Mouse (Mus musculus) cortical plate, adult 2 months (tissue): ENCODE measurements around the gene Kpna4. TPM values are rescaled to one million over a fixed set of nuclear protein-coding genes. Genes with fewer than 3 reads are reported as not detected.

ENCODE experiments used
- H3K27ac ChIP-seq: fragments of 200-500 bp; 2 replicates; pipeline ENCODE4 v1.5.1; 2012; ENCODE audit warnings: low read length, control low read depth, inconsistent platforms; ENCODE audit not compliant: insufficient read depth
- H3K4me1 ChIP-seq: fragments of 200-500 bp; 2 replicates; pipeline ENCODE4 v1.6.1; 2011; ENCODE audit warnings: low read length; ENCODE audit not compliant: control insufficient read depth, insufficient read depth
- H3K4me3 ChIP-seq: fragments of 200-500 bp; 2 replicates; pipeline ENCODE4 v1.5.1; 2011; ENCODE audit warnings: mild to moderate bottlenecking, low read length, control low read depth; ENCODE audit not compliant: insufficient read depth
- CTCF ChIP-seq: fragments of 200-500 bp; IDR thresholded peaks from 2 replicates; pipeline ENCODE4 v1.5.1; 2011; ENCODE audit warnings: mild to moderate bottlenecking, control low read depth, low read length; ENCODE audit not compliant: insufficient read depth; ENCODE audit errors: extremely low read depth
- POLR2A ChIP-seq: fragments of 200-500 bp; IDR thresholded peaks from 2 replicates; pipeline ENCODE4 v1.6.1; 2011; ENCODE audit warnings: mild to moderate bottlenecking, low read length, control low read depth; ENCODE audit not compliant: insufficient read depth; ENCODE audit errors: extremely low read depth
- polyA plus RNA-seq: library from polyadenylated mRNA; depleted of rRNA; stranded (reverse); fragments of >200 nt; gene quantifications from 2 replicates; pipeline ENCODE4 v1.2.3, GENCODE M21; 2012

Kpna4 gene
- polyA plus RNA-seq, 1 experiment: 31.3 TPM

DNA sequence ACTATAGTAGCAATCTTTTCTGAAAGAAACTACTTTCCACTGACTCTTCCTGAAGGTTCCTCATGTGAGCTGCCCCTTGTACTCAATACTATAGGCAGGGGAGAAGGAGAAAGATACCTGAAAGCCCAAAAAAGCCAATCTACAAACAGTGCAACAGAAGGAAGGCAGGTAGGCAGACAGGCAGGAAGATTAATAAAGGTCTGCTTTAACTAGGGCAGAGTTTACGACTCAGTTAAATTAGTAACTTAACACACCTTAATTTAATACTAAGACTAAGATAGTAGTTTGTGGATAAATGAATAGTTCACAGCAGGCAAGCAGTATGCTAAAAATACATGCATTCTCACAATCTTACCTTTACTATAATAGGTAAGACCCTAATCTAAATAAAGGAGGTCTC is 12.2 kb downstream of the Kpna4 start:
- TF ChIP-seq POLR2A: no peak
- no peak for TF ChIP-seq CTCF
- no peak overlapping the region for H3K27ac ChIP-seq
- peaks cover 12% of the 10 kb centered on the region for H3K4me1 ChIP-seq
- H3K4me3 ChIP-seq: no peak overlapping the region

- no peak for TF ChIP-seq POLR2A
- no peak overlapping the region for H3K4me3 ChIP-seq
- no peak overlapping the region for H3K27ac ChIP-seq
- H3K4me1 ChIP-seq: peaks cover 11% of the 10 kb centered on the region
These were observed 13.0 kb downstream of the Kpna4 start for GRCm38 (mm10) chr3:69113956-69114355.

- no peak overlapping the region for H3K27ac ChIP-seq
- no peak overlapping the region for H3K4me3 ChIP-seq
- TF ChIP-seq POLR2A (no peak), CTCF (no peak)
- H3K4me1 ChIP-seq: no peaks in the 10 kb centered on the region
These were observed 17.8 kb downstream of the Kpna4 start for GRCm38 (mm10) chr3:69109079-69109478.

DNA sequence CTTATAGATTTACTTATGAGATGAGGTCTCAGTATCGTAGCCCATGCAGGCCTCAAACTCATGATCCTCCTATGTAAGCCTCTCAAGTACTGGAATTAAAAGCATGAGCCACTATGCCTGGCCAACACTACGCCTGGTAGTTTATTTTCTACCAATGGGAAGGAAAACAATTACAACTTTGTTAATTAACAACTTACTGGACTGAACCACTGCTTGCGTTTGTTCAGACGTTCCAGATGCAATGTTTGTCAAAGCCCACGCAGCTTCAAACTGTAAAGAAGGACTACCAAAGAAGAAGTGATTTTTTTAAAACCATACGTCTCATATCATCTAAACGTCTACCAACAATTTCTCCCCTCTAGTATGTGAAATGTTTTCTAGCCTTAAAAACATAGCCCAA is 32.5 kb downstream of the Kpna4 start:
- no peak overlapping the region for H3K4me3 ChIP-seq
- H3K27ac ChIP-seq: no peak overlapping the region
- no peak for TF ChIP-seq POLR2A
- TF ChIP-seq CTCF: no peak
- H3K4me1 ChIP-seq: no peaks in the 10 kb centered on the region

GRCm38 (mm10) chr3:69064005-69064404 is 62.9 kb downstream of the Kpna4 start:
- H3K27ac ChIP-seq: no peak overlapping the region
- H3K4me1 ChIP-seq: no peaks in the 10 kb centered on the region
- no peak overlapping the region for H3K4me3 ChIP-seq
- TF ChIP-seq CTCF: no peak
- TF ChIP-seq POLR2A: no peak

DNA sequence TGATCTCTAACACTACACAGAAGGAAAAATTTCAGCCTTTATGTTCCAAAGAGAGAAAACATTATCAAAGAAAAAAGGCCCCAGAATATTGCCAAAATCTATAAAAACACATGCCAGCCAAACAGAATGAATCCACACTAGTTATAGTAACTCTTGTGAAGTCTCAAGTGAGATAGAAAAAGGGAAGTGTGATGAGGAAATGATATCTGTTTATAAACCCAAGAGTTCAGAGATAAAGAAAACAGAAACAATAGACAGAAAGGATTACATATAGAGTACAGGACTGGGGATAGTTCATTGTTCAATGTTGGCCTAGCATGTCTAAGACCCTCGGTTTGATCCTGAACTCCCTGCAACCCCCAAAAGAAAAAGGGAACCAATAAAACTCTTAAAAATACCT is 64.1 kb downstream of the Kpna4 start:
- Histone ChIP-seq H3K4me3 (no peak overlapping the region), H3K27ac (no peak overlapping the region), H3K4me1 (no peaks in the 10 kb centered on the region)
- TF ChIP-seq CTCF (no peak), POLR2A (no peak)

DNA sequence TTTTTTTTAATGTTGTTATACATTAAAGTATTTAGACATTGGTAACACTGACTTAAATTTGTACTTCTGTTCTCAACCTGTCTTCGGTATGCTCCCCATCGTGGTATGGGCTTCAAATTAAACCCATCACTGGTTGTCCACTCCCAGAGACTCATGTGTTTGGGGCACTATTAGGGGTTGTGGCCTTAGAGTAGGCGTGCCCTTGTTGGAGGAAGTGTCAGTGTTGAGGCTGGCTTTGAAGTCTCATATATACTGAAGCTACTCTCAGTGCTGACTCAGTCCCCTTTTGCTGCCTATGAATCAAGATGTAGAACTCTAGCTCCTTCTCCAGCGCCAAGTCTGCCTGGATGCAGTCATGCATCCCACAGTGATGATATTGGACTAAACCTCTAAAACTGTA is 66.2 kb downstream of the Kpna4 start:
- TF ChIP-seq CTCF (no peak), POLR2A (no peak)
- no peak overlapping the region for H3K27ac ChIP-seq
- no peaks in the 10 kb centered on the region for H3K4me1 ChIP-seq
- H3K4me3 ChIP-seq: no peak overlapping the region

- TF ChIP-seq CTCF (no peak), POLR2A (no peak)
- H3K4me1 ChIP-seq: no peaks in the 10 kb centered on the region
- no peak overlapping the region for H3K4me3 ChIP-seq
- H3K27ac ChIP-seq: no peak overlapping the region
These were observed 71.0 kb downstream of the Kpna4 start for GRCm38 (mm10) chr3:69055871-69056270.

- no peak overlapping the region for H3K27ac ChIP-seq
- TF ChIP-seq POLR2A (no peak), CTCF (no peak)
These were observed 72.0 kb downstream of the Kpna4 start for GRCm38 (mm10) chr3:69054760-69055432.

GRCm38 (mm10) chr3:69051894-69052293 is 75.0 kb downstream of the Kpna4 start:
- no peaks in the 10 kb centered on the region for H3K4me1 ChIP-seq
- no peak overlapping the region for H3K27ac ChIP-seq
- no peak overlapping the region for H3K4me3 ChIP-seq
- TF ChIP-seq CTCF (no peak), POLR2A (no peak)

More at GRCm38 (mm10) chr3:69054760-69055432, 72.0 kb downstream of the Kpna4 start:
- Histone ChIP-seq H3K4me1 (no peaks in the 10 kb centered on the region), H3K4me3 (no peak overlapping the region)
